Mouse (Mus musculus) embryo, embryonic 10 days (tissue): Measurements from ENCODE around the gene Gm32742.

Experiments
- DNase-seq: peaks from one replicate; pipeline ENCODE4 v3.0.0-alpha.2; 2015; ENCODE audit warnings: low spot score

Gm32742 gene

DNA sequence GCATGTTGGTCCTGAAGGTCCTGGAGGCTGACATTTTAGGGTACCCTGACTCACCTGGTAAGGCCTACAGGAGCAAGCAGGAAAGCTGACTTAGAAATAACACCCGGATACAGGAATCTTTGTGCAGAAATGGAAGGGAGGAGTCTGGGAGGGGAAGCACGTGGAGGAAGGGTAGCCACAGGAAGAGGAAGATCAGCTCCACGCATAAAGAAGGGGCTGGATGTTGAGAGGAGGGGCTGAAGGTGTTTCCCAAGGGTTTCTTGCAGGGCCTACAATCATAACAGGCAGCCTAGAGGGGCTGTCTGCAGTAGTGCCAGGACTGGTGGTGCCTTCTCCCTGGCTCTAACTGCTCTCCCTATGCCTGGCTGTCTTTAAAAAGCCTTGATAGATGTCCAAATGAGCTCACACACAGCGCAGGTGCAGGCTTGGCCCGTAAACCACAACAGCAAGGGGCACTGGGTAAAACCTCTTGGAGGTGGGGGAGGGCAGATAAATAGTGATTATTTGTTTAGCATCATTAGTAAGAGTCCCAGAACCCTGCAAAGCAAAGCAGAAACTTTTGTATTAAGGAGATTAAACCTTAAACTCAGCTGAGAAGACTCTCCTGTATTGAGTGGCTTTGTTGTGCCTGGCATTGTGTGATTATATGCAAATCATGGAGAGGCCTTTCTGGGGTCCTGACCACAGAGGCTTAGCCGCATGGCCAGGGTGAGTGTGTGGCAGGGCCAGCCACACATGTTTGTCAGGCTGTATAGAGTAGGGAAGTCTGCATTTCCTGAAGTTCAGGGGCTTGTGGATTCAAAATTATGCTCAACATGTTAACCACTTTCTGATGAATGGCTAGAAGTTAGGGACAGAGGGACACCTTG, at the start of gene Gm32742:
Gene Gm32742, minus strand, starts transcription at position 206 of the 869 bp plus-strand sequence.
- no peak for DNase-seq

GRCm38 (mm10) chr9:51213729-51214237, 48.5 kb upstream of the Gm32742 start:
- no peak for DNase-seq

- DNase-seq = no peak
Measured at GRCm38 (mm10) chr9:51213023-51213728, 47.9 kb upstream of the Gm32742 start, which contains the start of gene Pou2af1. TSS of gene Pou2af1 (plus strand) at chr9:51213708.

GRCm38 (mm10) chr9:51211191-51211590, 45.9 kb upstream of the Gm32742 start:
- no peak for DNase-seq

- DNase-seq = no peak
Measured at GRCm38 (mm10) chr9:51208974-51209332, 43.6 kb upstream of the Gm32742 start.

DNA sequence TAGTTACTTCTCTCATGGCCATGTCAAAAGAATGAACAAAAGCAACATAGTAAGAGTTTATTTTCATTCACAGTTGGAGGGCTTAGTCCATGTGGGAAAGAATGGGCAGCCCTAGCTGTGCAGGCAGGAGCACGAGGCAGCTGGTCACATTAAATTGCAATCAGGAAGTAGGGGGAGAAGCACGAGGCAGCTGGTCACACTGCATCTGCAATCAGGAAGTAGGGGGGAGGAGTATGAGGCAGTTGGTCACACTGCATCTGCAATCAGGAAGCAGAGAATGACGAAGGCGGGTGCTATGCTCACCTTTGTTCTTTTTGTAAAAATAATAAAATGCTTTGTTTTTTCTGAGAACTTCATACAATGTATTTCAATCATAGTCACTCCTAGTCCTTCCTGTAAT, 29.5 kb upstream of the Gm32742 start:
- no peak for DNase-seq

GRCm38 (mm10) chr9:51190655-51191054, 25.3 kb upstream of the Gm32742 start:
- no peak for DNase-seq

- DNase-seq = no peak
Measured at GRCm38 (mm10) chr9:51185871-51186270, 20.6 kb upstream of the Gm32742 start.

DNA sequence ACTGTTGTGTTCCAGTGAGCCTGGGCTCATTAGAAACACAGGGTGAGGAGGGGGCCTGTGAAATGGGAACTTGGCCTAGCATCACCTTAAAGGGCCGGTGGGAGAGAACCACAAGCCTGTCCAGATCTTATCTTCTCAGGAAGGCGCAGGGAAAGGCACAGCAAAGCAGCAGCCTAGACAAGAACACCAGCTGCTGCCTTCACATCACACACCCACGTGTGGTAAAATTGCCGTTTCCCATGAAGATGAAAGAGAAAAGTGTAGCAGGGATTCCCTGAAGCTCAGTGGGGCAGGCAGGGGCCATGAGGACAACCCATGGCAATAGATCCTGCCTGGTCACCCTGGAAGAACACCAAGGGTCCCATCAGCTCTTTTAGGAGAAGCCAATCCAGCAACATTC, 20.1 kb upstream of the Gm32742 start:
- DNase-seq = no peak

- DNase-seq = no peak
Measured at GRCm38 (mm10) chr9:51182716-51183710, 17.7 kb upstream of the Gm32742 start.

GRCm38 (mm10) chr9:51180621-51181020, 15.3 kb upstream of the Gm32742 start:
- no peak for DNase-seq

DNA sequence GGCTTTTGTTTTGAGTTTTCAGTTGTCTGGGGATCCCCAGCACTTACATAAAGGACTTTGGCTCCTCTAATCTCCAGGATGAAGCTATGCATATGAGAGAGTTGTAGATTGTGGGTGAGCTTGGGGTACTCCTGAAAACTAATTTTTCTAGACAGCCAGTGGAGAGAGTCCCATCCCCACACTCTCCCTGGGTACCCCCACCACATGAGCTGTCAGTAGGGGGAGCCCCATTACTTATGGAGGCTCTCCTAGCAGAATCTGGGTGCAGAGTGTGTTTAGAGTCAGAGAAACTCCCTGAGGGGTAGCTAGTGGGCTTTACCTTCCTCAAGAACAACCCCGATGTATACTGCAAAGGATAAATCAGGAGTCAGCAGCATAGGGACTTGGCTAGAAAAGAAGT, 13.0 kb upstream of the Gm32742 start:
- no peak for DNase-seq

DNA sequence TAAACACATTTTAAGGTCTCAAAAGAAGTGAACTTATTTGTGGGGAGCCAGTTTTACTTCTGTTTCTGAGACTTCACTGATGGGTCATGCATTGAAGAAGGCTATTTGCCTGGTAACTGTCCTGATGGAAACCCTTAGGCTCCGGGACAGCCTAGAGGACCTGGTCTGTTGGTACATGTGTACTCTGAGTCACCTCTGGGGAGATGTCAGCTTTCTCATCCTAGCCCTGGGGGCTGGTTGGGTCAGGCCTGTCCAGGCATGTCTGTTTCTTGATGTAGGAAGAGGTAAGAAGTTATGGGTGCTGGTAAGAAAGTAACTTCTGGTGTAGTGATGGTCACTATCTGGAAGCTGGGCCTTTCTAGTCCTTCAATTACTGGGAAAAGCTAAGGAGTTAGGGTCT, 10.4 kb upstream of the Gm32742 start:
- no peak for DNase-seq

- DNase-seq = no peak
Measured at GRCm38 (mm10) chr9:51174890-51175464, 9.7 kb upstream of the Gm32742 start.

DNA sequence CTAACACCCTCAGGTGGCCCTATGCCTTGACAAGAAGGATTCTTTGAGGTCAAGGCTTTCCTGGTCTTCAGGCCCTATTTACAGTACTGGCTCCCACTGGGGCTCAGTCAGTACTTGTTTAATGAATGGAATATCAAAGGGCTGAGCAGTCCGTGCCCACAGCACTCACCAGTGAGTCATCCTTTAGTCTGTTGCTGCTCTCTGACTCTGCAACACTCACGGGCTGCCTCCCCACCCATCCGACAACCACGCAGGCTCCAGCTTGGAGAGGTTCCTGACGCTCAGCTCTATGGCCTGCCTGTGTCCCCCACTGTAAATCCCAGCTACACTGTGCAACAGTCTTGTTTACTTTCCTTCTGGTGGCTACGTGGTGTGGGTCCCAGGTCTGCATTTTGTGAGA, 5.0 kb upstream of the Gm32742 start:
- DNase-seq = no peak

DNA sequence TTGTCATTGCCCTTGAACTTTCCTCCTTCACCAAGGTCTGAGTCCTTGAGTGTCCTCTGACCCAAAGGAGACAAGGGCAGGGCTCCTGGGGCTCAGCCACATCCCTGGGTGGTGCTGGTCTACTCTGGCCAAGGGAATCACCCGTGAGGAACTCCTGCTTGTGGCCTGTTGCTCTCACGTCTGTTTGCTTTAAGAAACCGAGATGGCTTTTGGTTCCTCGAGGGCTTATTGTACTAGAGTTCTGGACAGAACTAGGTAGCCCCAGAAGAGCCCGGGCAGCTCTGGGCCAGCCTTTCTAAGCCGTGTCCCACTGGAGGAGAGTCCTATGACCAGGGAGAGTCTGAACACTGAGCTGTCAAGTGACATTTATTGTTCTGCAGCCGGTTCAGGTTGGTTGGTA, 3.8 kb upstream of the Gm32742 start:
- DNase-seq = no peak

DNA sequence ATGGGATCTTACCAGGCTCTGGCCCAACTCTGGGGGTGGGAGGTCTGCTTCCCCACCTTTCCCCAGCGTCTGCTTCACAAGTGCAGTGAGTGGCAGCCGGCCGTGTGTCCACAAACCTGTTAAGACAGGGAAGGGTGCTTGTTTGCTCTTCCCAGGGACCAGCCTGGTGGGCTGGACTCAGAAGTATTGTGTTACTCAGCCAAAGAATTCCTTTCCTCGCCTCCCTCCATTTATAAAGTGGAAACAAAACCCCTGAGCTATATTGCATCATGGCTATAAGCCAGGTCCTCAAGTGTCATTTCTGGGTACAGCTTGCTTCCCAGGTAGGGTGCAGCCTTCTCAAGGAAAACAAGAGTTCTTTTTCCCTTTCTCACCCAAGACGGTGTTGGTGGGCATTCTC, 3.4 kb upstream of the Gm32742 start:
- DNase-seq = no peak

GRCm38 (mm10) chr9:51167954-51168353, 2.6 kb upstream of the Gm32742 start:
- no peak for DNase-seq

GRCm38 (mm10) chr9:51163989-51164388, 1.3 kb downstream of the Gm32742 start:
- DNase-seq = no peak

DNA sequence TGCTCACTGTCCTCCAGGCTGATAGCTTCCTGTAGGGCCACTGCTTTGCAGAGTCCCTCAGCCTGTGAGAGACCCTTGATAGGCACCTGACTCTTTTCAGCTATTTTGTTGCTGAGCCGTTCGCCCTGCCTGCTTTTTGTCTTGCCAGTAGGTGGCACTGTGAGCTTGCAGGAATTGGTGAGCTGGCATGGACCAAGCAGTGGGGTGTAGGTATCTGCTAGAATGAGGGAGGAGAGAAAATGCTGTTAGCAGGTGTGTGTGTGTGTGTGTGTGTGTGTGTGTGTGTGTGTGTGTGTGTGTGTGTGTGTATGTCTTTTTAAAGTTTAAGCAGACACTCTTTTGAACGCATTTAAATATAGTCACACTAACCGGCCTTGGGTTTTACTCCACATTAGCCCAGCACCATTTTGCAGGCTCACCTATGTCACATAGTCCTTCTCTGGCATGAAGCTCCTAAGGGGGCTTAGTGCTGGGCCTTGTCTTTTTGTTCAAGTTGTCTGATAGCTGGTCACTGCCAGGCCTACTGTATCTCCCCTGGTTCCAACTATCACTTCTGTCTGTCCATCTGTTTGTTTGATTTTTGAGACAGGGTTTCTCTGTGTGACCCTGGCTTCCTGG, 3.4 kb downstream of the Gm32742 start:
- peak; percentile 83 for DNase-seq
